Mouse (Mus musculus) ES-E14 (cell line): Measurements from ENCODE around the gene Rps6kb1.

ENCODE experiments used
- HCFC1 ChIP-seq: IDR thresholded peaks from 2 replicates; pipeline ENCODE4 v1.6.1; 2012; ENCODE audit warnings: low read length, inconsistent platforms, borderline replicate concordance; ENCODE audit not compliant: insufficient read depth
- MAFK ChIP-seq: IDR thresholded peaks from 2 replicates; pipeline ENCODE4 v1.6.1; 2014; ENCODE audit warnings: mild to moderate bottlenecking, low read depth, low read length, inconsistent platforms; ENCODE audit not compliant: insufficient read depth
- ZC3H11A ChIP-seq: IDR thresholded peaks from 2 replicates; pipeline ENCODE4 v1.6.1; 2012; ENCODE audit warnings: low read depth, mild to moderate bottlenecking, inconsistent platforms, low read length, borderline replicate concordance
- ZNF384 ChIP-seq: IDR thresholded peaks from 2 replicates; pipeline ENCODE4 v1.6.1; 2012; ENCODE audit warnings: low read depth, low read length, inconsistent platforms

GRCm38 (mm10) chr11:86586868-86587792 lies 42.5 kb upstream of the Rps6kb1 start:
- no peak for TF ChIP-seq ZC3H11A
- TF ChIP-seq HCFC1, result no peak
- no peak for TF ChIP-seq MAFK
- TF ChIP-seq ZNF384, result no peak
